Mouse (Mus musculus): ENCODE data around the gene Kdelc1. TPM values are rescaled to one million over a fixed set of nuclear protein-coding genes. Genes with fewer than 3 reads are reported as not detected.
A peak's percentile ranks its signal among the peaks of the same experiment; 100 is the strongest.

Kdelc1 gene
- polyA plus RNA-seq, 1 experiment from 2014 or later = 45.6 TPM

DNA sequence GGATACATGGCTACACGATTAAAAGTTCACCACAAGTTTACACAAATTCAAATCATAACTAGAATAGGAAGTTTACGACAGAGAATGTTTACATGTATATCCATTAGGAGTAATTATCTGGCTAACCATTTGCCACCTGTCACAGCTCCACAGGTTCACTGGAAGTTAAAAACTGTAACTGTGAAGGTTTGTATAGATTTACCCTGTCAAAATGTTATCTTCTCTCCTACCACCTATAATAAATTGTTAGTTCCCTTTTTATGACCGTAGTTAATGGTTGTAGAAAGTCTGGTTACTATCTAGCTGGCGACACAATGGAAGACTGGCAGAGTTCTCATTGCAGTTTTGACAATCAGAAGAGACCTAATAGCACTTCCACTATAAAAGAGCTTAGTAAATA is 21.6 kb upstream of the Kdelc1 start:
- Histone ChIP-seq H3K36me3 (ENCODE audit: control insufficient read depth, insufficient read depth, low read length) (peaks cover 15% of the 10 kb centered on the region; the same call in 1 of the 2 replicates), H3K9me3 (ENCODE audit: control insufficient read depth, low read length) (no peaks in the 10 kb centered on the region), H3K4me1 (ENCODE audit: control insufficient read depth, insufficient read depth, low read length) (no peaks in the 10 kb centered on the region), H3K9ac (ENCODE audit: low read depth, low read length) (no peak overlapping the region), H3K4me3 (ENCODE audit: low read length) (no peak overlapping the region), H3K4me2 (ENCODE audit: low read depth, low read length) (no peak overlapping the region), H3K27ac (ENCODE audit: low read length) (no peak overlapping the region), H3K27me3 (replicated peaks; ENCODE audit: control insufficient read depth, insufficient read depth, low read length) (no peaks in the 10 kb centered on the region)
- no peak for ATAC-seq
- 21% methylated on average over 4 of the region's 4 CpGs for WGBS

- 0 out of 2 replicates have a peak, but pooled peaks cover 2% of the 10 kb centered on the region for H3K36me3 ChIP-seq (ENCODE audit: control insufficient read depth, insufficient read depth, low read length)
These were observed 11.4 kb upstream of the Kdelc1 start for GRCm38 (mm10) chr1:44129929-44130581.

DNA sequence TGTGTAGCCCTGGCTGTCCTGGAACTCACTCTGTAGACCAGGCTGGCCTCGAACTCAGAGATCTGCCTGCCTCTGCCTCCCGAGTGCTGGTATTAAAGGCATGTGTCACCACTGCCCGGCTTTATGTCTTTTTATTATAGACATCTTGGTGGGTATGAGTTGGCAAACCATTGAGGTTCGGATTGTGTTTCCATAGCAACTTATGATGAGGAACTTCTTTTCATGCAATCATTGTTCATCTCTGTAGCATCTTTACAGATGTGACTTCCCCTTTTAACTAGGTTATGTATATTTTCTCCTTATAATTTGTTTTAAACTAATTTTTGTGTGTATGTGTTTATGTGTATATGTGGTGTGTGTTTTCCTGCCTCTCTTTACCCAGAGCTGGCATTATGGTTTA is 7.0 kb upstream of the Kdelc1 start:
- H3K4me3 ChIP-seq (ENCODE audit: low read length) = no peak overlapping the region
- WGBS = 91% methylated on average over 4 of the region's 4 CpGs
- no peak overlapping the region for H3K9ac ChIP-seq (ENCODE audit: low read depth, low read length)
- no peak overlapping the region for H3K27ac ChIP-seq (ENCODE audit: low read length)
- H3K4me2 ChIP-seq (ENCODE audit: low read depth, low read length) = no peak overlapping the region
- H3K4me1 ChIP-seq (ENCODE audit: control insufficient read depth, insufficient read depth, low read length) = peaks cover 2% of the 10 kb centered on the region; the same call in 1 of the 2 replicates
- no peaks in the 10 kb centered on the region for H3K9me3 ChIP-seq (ENCODE audit: control insufficient read depth, low read length)
- no peak for ATAC-seq
- H3K27me3 ChIP-seq (replicated peaks; ENCODE audit: control insufficient read depth, insufficient read depth, low read length) = no peaks in the 10 kb centered on the region
- H3K36me3 ChIP-seq (ENCODE audit: control insufficient read depth, insufficient read depth, low read length) = 0 out of 2 replicates have a peak, but pooled peaks cover 2% of the 10 kb centered on the region

More at GRCm38 (mm10) chr1:44129929-44130581, 11.4 kb upstream of the Kdelc1 start:
- H3K4me2 ChIP-seq (ENCODE audit: low read depth, low read length) = no peak overlapping the region
- WGBS = 65% methylated on average over 4 of the region's 4 CpGs
- no peak overlapping the region for H3K9ac ChIP-seq (ENCODE audit: low read depth, low read length)
- peak; percentile 85 for ATAC-seq
- H3K4me1 ChIP-seq (ENCODE audit: control insufficient read depth, insufficient read depth, low read length) = no peaks in the 10 kb centered on the region
- no peaks in the 10 kb centered on the region for H3K27me3 ChIP-seq (replicated peaks; ENCODE audit: control insufficient read depth, insufficient read depth, low read length)
- H3K4me3 ChIP-seq (ENCODE audit: low read length) = no peak overlapping the region
- no peaks in the 10 kb centered on the region for H3K9me3 ChIP-seq (ENCODE audit: control insufficient read depth, low read length)
- no peak overlapping the region for H3K27ac ChIP-seq (ENCODE audit: low read length)

DNA sequence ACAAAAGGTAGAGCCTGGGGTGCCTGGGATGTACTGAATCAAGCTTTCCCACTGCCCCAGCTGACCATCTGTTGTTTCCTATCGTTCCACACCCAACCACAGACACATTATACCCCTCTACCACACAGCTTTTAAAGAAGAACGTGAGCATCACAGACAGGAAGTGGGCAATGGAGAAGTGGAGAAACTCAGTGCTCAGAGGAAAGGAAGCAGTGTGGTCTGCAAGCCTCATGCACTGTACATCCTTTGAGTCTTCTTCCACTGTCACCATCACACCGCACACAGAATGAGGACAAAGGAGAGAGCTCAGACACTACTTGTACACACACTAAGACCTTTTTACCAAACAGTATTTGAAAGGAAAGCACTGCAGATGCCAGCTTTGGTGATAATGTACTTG is 3.6 kb upstream of the Kdelc1 start:
- Histone ChIP-seq H3K4me1 (ENCODE audit: control insufficient read depth, insufficient read depth, low read length) (peaks cover 2% of the 10 kb centered on the region; the same call in 1 of the 2 replicates), H3K27ac (ENCODE audit: low read length) (no peak overlapping the region), H3K9ac (ENCODE audit: low read depth, low read length) (no peak overlapping the region), H3K4me2 (ENCODE audit: low read depth, low read length) (no peak overlapping the region), H3K9me3 (ENCODE audit: control insufficient read depth, low read length) (no peaks in the 10 kb centered on the region), H3K4me3 (ENCODE audit: low read length) (no peak overlapping the region), H3K36me3 (ENCODE audit: control insufficient read depth, insufficient read depth, low read length) (no peaks in the 10 kb centered on the region), H3K27me3 (replicated peaks; ENCODE audit: control insufficient read depth, insufficient read depth, low read length) (no peaks in the 10 kb centered on the region)
- no peak for ATAC-seq
- WGBS = 72% methylated on average over 3 of the region's 3 CpGs

- 3% methylated on average over 6 of the region's 6 CpGs for WGBS
- peak overlapping the region; percentile 78 for H3K4me2 ChIP-seq (ENCODE audit: low read depth, low read length)
- ATAC-seq = peak; percentile 58
These were observed 1.4 kb upstream of the Kdelc1 start for GRCm38 (mm10) chr1:44120074-44120406.

DNA sequence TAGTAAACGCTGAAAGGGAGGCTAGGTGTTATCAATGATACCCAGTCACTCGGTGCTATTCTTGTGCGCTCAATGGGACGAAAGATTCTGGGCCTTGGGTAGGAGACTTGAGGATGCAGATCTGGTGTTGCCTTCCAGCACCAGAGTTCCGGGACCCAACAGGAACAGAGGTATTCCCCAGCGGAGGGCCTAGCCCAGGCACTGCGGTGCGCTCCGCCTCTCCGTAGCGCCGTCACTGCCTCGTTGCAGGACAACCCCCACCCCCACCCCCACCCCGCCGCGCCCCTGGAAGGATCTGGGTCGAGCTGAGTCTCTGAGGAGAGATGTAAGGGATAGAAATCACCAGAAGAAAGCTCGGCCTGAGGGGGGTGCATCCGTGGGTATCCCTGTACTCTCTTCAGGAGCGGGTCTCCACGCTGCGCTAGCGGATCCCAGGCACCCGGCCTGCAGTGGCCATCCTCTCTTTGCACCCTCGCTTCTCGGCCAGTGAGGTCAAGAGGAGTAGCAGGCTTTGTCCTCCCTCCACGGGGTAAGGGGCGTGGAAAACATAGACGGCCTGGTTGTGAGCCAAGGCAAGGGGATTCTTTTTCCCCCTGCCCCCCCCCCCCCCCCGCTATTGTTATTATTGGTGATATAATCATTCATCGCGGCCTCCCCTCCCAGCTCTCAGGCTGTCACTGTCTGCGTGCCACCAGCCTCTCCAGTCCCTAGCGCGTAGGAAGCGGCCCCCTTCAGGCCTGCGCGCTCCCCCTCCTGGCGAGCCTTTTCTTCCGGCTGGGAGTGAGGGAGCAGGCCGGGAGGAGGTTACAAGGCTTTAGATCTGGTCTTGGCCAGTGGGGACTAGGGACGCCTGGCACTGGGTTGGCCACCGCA is 829 bp upstream of the Kdelc1 start:
- under 1% methylated on average over 39 of the region's 43 CpGs for WGBS
- peak overlapping the region; percentile 88 for H3K9ac ChIP-seq (ENCODE audit: low read depth, low read length)
- H3K9me3 ChIP-seq (ENCODE audit: control insufficient read depth, low read length) = no peaks in the 10 kb centered on the region
- H3K36me3 ChIP-seq (ENCODE audit: control insufficient read depth, insufficient read depth, low read length) = no peaks in the 10 kb centered on the region
- peak overlapping the region; percentile 78 for H3K4me3 ChIP-seq (ENCODE audit: low read length)
- ATAC-seq = peak; percentile 90
- peak overlapping the region; percentile 78 for H3K4me2 ChIP-seq (ENCODE audit: low read depth, low read length)
- H3K27ac ChIP-seq (ENCODE audit: low read length) = peak overlapping the region; percentile 98
- H3K4me1 ChIP-seq (ENCODE audit: control insufficient read depth, insufficient read depth, low read length) = no peaks in the 10 kb centered on the region
- H3K27me3 ChIP-seq (replicated peaks; ENCODE audit: control insufficient read depth, insufficient read depth, low read length) = no peaks in the 10 kb centered on the region

More at GRCm38 (mm10) chr1:44120074-44120406, 1.4 kb upstream of the Kdelc1 start:
- Histone ChIP-seq H3K4me1 (ENCODE audit: control insufficient read depth, insufficient read depth, low read length) (peaks cover 2% of the 10 kb centered on the region; the same call in 1 of the 2 replicates), H3K4me3 (ENCODE audit: low read length) (peak overlapping the region; percentile 78), H3K9ac (ENCODE audit: low read depth, low read length) (peak overlapping the region; percentile 88), H3K27ac (ENCODE audit: low read length) (peak overlapping the region; percentile 98), H3K27me3 (replicated peaks; ENCODE audit: control insufficient read depth, insufficient read depth, low read length) (no peaks in the 10 kb centered on the region), H3K9me3 (ENCODE audit: control insufficient read depth, low read length) (no peaks in the 10 kb centered on the region), H3K36me3 (ENCODE audit: control insufficient read depth, insufficient read depth, low read length) (no peaks in the 10 kb centered on the region)

- no peaks in the 10 kb centered on the region for H3K27me3 ChIP-seq (replicated peaks; ENCODE audit: control insufficient read depth, insufficient read depth, low read length)
- H3K9ac ChIP-seq (ENCODE audit: low read depth, low read length) = no peak overlapping the region
- no peak overlapping the region for H3K4me2 ChIP-seq (ENCODE audit: low read depth, low read length)
- no peak for ATAC-seq
- no peaks in the 10 kb centered on the region for H3K36me3 ChIP-seq (ENCODE audit: control insufficient read depth, insufficient read depth, low read length)
- H3K27ac ChIP-seq (ENCODE audit: low read length) = no peak overlapping the region
- H3K4me1 ChIP-seq (ENCODE audit: control insufficient read depth, insufficient read depth, low read length) = no peaks in the 10 kb centered on the region
- 0 out of 2 replicates have a peak overlapping the region, but pooled peaks have one; percentile 5 for H3K4me3 ChIP-seq (ENCODE audit: low read length)
- no peaks in the 10 kb centered on the region for H3K9me3 ChIP-seq (ENCODE audit: control insufficient read depth, low read length)
These were observed 1.0 kb downstream of the Kdelc1 start for GRCm38 (mm10) chr1:44117571-44117970.

DNA sequence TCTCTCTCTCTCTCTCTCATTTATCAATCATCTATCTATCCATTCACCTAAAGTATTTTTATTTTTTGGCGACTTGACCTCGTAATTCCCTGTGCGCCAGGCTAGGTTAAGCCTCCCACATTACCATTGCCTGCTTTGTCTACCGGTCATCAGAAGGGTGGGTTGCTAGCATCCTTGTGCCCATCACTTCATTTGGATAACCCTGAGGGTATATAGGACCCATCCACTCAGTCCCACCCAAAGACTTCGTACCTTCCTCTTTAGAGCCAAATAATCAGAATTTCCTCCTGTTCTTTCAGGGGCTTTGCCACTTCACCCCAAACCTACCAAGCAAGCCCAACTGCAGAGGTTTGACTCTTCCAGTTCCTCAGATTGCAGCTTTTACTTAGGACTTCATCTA is 15.7 kb downstream of the Kdelc1 start:
- peaks cover 4% of the 10 kb centered on the region for H3K36me3 ChIP-seq (ENCODE audit: control insufficient read depth, insufficient read depth, low read length)
- H3K9ac ChIP-seq (ENCODE audit: low read depth, low read length) = no peak overlapping the region
- peak overlapping the region; percentile 58 for H3K4me2 ChIP-seq (ENCODE audit: low read depth, low read length)
- no peaks in the 10 kb centered on the region for H3K27me3 ChIP-seq (replicated peaks; ENCODE audit: control insufficient read depth, insufficient read depth, low read length)
- 18% methylated on average over 5 of the region's 5 CpGs for WGBS
- H3K4me1 ChIP-seq (ENCODE audit: control insufficient read depth, insufficient read depth, low read length) = peaks cover 5% of the 10 kb centered on the region; the same call in 1 of the 2 replicates
- peak overlapping the region; percentile 21; the same call in 1 of the 2 replicates for H3K4me3 ChIP-seq (ENCODE audit: low read length)
- no peaks in the 10 kb centered on the region for H3K9me3 ChIP-seq (ENCODE audit: control insufficient read depth, low read length)
- no peak overlapping the region for H3K27ac ChIP-seq (ENCODE audit: low read length)
- ATAC-seq = no peak

DNA sequence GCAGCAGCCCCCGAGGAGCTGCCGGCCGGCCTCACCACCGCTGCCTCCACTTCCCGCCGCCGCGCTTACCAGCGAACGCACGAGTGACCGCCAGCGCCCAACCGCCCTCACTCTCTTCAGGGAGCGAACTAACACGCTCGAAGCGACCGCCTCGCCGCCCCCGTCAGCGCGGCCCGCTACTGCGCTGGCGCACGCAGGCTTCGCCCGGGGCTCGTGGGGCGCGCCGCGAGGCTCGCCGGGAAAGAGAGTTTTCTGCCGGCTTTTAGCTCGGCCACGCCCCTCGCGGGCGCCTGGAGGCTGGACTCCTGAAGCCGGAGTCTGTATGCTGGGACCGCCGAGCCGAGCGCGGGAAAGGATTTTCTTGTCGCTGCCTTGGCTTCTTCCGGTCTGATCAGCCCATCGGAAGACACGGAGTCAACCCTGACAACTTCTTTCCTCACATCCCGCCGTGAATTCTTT is 16.3 kb downstream of the Kdelc1 start, which contains the start of gene Tex30:
Gene Tex30 (minus strand): TSS at position 183 of the 459 bp plus-strand sequence.
- peak; percentile 98 for ATAC-seq
- under 1% methylated on average over 55 of the region's 55 CpGs for WGBS

More for the DNA sequence above, 16.3 kb downstream of the Kdelc1 start, which contains the start of gene Tex30:
- H3K36me3 ChIP-seq (ENCODE audit: control insufficient read depth, insufficient read depth, low read length) = 0 out of 2 replicates have a peak, but pooled peaks cover 4% of the 10 kb centered on the region
- H3K9me3 ChIP-seq (ENCODE audit: control insufficient read depth, low read length) = no peaks in the 10 kb centered on the region
- H3K4me1 ChIP-seq (ENCODE audit: control insufficient read depth, insufficient read depth, low read length) = peaks cover 5% of the 10 kb centered on the region; the same call in 1 of the 2 replicates
- no peaks in the 10 kb centered on the region for H3K27me3 ChIP-seq (replicated peaks; ENCODE audit: control insufficient read depth, insufficient read depth, low read length)
- H3K4me2 ChIP-seq (ENCODE audit: low read depth, low read length) = peak within 1 kb of the TSS; percentile 60
- peak within 1 kb of the TSS; percentile 93 for H3K27ac ChIP-seq (ENCODE audit: low read length)
- peak within 1 kb of the TSS; percentile 89 for H3K9ac ChIP-seq (ENCODE audit: low read depth, low read length)
- peak within 1 kb of the TSS; percentile 89 for H3K4me3 ChIP-seq (ENCODE audit: low read length)

Data from intestine, embryonic 16.5 days (tissue).